Mouse (Mus musculus) B cell, adult 2 months (primary cell): ENCODE data around the gene Arap2.
A peak's percentile ranks its signal among the peaks of the same experiment; 100 is the strongest.

ENCODE experiments used
- DNase-seq, 2 experiments: peaks; one replicate each; pipeline ENCODE4 v3.0.0; 2022

Gene Arap2

DNA sequence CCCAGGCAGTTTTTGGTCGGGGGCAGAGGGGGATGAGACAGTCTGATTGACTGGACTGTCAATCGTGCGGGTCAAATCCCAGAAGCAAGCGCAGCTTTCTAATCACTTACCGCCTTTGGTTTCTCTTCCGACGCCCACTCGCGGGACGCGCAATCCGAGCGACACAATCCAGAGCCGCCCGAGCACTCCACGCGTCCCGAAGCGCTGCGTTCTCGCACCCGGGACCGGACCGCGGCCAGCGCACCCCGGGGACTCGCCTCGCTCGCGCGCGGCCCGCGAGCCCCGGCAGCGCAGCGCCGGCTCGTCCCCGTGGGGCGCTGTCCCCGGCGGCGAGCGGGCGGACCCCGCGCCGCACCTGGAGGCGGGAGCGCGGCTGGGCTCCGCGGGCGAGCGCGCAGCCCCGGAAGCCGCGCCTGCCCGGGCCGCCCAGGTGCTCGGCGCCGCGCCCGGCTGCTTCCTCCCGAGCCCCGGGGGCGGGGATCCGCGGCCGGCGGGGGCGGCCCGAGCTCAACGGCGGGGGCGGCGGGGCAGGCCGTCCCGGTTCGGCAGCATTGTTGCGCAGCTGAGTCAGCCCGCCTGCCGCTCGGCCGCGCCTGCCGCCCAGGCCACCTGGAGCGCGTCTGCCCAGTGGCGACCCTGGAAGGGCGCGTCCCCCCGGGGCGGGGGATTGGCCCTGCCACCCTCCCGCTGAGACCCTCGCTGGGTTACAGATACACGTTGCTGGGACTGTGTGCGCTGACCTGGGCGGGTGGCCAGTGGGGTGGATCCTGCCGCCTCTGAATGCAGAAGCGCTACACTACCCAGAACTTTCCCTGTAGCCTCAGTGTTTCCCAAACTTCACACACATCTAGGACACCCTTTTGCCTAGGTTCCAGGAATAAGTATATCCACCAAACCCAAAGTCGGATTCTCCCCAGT lies at the start of gene Arap2:
Arap2 (minus strand) TSS at position 376 of the 918 bp plus-strand sequence.
- DNase-seq = peak; percentile 85 to 87

GRCm38 (mm10) chr5:62815741-62816140 lies 49.8 kb upstream of the Arap2 start:
- peak; percentile 48 to 58 for DNase-seq

- DNase-seq = no peak
These were observed 48.1 kb upstream of the Arap2 start for GRCm38 (mm10) chr5:62814072-62814414.

DNA sequence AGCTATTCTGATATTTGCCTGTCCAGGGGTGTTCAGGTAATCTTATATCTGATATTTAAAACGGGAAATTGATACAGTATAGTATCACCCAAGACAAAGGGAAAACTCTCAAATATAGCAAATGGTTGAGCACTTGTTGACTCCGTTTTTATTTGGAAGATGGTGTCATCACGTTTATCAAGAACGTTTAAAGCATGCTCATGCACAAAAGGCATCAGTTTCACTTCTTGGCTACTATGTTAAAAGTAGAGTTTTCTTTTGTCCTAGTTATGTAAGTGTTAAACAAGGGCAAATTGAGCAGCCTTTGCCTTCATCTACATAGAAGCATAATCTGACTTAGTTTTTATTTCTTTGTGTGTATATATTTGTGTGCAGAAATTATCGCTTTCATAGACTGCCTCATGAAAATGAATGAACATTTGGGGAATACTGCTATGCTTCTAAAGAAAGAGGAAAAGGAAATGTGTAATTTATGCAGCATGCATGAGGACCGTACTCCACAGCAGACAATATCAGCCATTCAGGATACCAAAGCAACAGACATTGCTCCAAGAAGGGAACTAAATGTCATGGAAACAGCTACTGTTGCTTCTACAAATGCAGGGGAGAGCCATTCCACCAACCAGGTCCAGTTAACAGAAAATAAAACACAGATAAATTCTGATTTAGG lies 47.6 kb upstream of the Arap2 start, which contains the start of gene Dthd1:
Dthd1 (plus strand) TSS at position 422 of the 670 bp plus-strand sequence.
- no peak for DNase-seq

GRCm38 (mm10) chr5:62792776-62793175 lies 26.8 kb upstream of the Arap2 start:
- DNase-seq = no peak

GRCm38 (mm10) chr5:62790921-62791564 lies 25.1 kb upstream of the Arap2 start:
- DNase-seq = peak; percentile 28 to 40

- no peak for DNase-seq
These were observed 20.9 kb upstream of the Arap2 start for GRCm38 (mm10) chr5:62786809-62787208.

DNA sequence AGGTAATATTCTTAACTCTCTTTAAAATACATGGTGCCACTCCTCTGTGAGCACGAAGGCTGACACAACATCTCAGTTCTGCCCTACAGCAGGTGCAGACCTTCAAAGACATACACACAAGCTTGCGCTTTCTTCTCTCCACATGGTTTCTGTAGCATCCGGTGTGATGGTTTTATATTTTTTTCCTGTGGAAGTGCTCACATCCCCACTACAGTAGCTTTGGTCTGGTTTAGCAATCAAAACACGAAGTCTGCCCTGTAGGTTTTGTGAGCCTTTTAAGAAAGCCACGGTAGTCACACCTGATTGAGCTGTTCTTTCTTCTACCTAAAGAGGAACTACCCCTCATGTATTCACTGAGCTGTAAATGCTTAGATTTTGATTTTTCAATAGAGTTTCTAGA lies 12.7 kb upstream of the Arap2 start:
- DNase-seq = peak; percentile 61 to 64

GRCm38 (mm10) chr5:62777804-62778203 lies 11.8 kb upstream of the Arap2 start:
- DNase-seq = no peak

DNA sequence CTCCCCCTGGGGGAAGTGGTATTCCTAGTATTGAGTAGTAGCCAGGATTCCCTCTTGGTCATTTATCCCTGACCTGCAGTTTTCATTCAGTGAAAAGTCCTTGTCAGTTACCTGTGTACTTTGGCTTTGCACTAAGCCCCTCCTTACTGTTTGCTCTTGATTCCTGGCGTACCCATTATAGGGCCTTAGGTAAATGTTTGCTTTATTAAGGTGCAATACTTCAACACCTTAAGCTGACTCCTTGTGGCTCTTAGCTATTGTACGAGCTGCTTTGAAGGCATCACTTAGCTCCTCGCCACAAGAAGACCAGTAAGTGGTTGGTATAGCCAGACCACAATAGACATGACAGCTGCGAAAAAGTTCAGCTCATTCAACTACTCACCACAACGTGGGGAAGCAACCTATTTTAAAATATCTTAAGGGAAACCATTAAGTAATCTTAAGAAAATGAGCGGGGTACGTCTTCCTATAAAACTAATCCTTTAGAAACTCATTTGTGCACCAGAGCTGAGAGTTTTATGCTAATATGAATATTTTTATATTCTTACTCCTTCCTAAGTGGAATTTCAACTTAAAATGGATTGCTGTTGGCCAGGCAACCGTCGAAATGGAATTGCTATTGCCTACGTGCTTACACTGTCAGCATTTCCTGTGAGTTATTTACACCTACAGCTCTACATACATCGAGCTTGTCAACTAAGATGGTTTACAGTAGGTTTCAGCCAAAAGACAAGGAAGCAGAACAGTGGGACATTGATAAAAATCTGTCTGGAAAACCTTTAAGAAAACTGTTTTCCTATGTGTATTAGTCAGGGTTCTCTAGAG lies 6.0 kb upstream of the Arap2 start:
- no peak for DNase-seq

DNA sequence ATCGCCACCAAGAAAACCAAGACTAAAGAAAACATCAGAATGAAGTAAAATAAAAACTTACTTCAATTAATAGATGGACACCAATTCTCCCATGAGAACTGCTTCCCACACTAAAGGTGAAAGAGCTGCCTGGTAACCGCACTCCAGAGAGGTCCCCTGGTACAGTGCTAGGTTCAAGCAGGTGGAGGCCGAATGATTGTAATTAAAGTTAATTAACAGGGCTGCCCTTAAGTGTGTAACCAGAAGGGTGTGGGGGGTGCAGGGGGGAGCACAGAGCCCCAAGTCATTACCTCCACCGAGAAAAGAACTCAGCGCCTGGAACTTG lies 538 bp downstream of the Arap2 start:
- no peak for DNase-seq

GRCm38 (mm10) chr5:62764161-62764560 lies 1.8 kb downstream of the Arap2 start:
- no peak for DNase-seq

DNA sequence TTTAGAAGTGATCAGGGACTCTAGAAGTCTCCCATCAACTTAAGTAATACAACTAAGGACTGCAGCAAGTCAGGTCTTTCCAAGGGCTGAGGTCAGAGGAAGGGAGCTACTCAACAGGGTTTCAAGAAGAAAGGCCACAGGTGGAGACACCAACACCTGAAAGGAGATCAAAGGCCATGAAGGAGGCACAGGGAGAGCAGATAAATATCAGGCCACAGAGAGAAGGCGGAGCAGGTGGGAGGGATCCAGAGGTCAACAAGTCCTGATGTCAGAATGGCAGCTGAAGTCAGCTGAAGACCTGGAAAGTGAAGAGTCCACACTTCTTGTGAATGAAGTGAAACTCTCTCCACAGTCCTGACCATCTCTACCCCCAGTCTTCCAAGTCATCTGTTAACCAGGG lies 2.9 kb downstream of the Arap2 start:
- no peak for DNase-seq

DNA sequence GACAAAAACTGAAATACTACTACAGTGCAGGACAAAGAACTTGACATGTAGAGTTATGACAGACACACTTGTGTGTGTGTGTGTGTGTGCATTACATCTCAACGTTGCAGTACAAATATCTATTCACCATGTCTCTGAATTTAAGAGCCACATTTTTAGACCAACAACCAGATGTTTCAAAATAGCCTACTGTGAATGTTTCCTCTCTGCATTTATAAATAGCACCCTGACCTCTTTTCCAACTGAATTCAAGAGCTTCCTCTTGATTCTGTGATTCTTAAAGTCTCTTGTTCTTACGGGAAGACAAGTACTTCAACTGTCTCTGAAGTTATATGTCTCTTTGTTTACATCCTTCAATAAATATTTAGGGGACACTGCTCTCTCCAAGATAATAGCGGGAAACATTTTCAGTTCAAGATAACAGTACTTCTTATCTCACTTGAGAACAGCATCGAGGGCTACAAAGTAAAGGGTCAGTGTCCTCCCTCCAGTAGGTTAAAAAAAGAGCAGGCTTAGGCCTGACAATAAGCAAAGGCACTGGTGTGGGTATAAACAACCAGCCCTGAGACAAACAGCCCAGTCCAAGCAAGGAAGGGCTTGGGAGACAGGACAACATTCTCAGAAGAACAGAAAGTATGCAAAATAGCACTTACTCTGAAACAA lies 3.5 kb downstream of the Arap2 start:
- DNase-seq = no peak

DNA sequence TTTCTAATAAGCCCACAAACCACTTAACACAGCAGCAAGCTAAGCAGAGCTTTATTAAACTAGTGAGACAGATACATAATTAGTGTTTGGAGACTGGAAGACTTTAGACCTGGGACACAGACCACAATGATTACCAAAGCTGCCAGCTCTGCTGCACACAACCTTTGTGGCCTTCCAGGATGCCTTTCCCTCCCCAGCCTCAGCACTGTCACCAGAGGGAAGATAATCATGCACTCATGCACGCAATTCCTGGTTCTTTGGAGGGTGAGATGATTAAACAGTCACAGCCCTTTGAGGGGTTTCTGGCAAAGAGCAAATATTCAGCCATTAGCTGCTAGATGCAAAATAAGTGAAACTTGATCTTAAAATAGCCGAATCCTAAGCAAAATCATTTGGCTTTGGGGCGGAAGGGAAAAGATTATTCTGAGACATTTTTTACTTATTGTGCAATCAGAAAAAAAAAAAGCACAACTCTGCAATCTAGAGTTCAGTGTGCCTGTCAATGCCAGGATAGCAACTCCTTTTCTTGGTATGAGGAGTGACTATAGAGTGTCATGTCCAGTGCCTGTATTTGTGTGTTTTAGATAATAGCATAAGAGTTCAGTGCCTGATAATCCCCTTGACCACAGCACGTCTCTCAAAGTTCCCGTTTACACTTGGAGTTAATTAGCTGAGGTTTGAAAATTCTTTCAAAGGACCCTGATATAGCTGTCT lies 5.0 kb downstream of the Arap2 start:
- no peak for DNase-seq

DNA sequence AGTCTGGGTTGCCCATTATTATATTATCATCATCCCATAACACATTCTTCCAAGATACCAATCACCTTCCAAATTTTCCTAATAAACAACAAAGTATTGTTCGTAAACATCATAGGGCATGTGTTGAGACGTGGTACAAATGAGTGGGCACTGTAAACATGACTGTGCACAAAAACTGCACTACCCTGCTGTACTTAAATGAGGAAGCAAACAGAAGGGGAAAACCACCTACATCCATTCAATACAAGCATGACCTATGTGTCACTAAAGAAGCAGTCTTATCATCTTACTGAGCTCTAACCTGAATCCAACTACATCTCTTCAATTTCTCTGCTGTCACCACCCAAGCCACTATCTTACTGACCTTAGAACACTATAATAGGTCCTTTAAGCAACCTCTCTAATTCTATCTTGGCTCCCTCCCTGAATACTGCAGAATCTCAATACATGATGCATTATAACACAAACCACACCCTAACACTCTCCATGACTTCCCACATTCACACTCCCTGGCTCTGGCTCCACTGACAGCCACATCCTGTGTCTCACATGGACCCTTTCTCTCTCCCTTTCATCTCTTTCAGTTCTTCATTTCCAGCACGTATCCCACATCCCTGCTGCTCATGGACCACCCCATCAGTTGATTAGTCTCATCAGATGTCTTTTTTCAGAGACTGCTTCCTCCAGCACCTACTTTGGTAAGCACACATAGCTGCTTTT lies 10.0 kb downstream of the Arap2 start:
- DNase-seq = peak in 1 of 2 experiments; percentile 38

- no peak for DNase-seq
These were observed 13.0 kb downstream of the Arap2 start for GRCm38 (mm10) chr5:62752934-62753333.

GRCm38 (mm10) chr5:62751692-62752091 lies 14.3 kb downstream of the Arap2 start:
- DNase-seq = no peak

- no peak for DNase-seq
These were observed 17.8 kb downstream of the Arap2 start for GRCm38 (mm10) chr5:62748168-62748567.

DNA sequence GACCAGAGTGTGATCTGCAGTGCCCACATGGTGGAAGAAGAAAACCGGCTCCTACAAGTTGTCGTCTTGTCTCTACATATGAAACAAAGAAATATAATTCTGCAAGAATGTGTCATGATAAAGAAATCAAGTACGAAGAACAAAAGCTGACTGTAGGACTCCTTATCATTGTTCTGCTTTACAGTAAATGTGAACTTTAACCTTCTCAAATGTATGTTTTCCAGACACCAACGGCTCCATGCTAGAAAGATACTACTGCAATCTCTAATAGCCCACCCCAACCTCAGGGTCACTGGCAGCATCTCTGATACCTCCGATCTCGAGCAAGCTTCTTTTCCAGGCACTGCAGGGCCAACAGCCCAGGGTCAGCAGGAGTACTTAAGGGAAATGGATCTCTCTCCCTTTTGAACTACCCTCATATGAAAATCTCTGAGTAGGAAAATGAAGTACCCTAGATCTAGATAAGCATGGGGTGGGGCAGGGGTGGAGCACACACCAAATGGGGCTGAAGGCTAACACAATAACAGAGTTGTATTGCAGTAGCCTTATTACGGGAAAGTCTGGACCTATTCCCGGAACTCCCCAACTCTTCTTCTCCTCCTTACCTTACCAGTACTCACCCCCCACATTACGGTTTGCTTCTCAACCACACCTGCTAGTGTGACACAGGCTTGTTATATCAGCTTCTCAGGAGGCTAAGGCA lies 22.6 kb downstream of the Arap2 start:
- DNase-seq = no peak
